Mouse (Mus musculus): ENCODE results near the gene Calr3.

Gene Calr3

GRCm38 (mm10) chr8:72443338-72443993, at the start of gene Calr3, which contains the start of gene 1700030K09Rik:
Calr3 (minus strand) TSS chr8:72443870.
1700030K09Rik (plus strand) TSS chr8:72443880.
- peak; percentile 99 for DNase-seq

- DNase-seq, result no peak
Measured at GRCm38 (mm10) chr8:72493381-72493780, 49.7 kb upstream of the Calr3 start.

- DNase-seq, result peak; percentile 100
Measured at GRCm38 (mm10) chr8:72492622-72493081, 49.0 kb upstream of the Calr3 start.

- peak; percentile 29 for DNase-seq
Measured at GRCm38 (mm10) chr8:72491680-72492621, 48.3 kb upstream of the Calr3 start, which contains the start of gene Slc35e1. Slc35e1 (minus strand) TSS chr8:72492614.

GRCm38 (mm10) chr8:72491017-72491416, 47.3 kb upstream of the Calr3 start:
- no peak for DNase-seq

DNA sequence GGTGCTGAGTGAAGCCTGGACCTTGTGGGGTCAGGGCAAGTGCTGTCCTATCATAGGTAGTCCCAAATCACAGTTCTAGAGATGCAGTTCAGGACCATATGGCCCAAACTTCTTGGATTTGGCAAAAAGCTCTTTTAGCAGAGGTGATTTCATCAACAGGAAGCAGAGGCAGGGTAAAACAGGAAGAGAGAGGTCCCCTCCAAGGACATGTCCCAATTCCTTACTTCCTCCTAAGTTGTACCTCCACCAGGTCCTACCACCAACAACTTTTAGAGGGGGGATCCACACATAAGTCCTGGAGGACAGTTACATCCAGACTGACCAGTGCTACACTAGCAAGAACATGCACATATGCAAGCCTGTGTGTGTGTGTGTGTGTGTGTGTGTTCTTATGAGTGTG, 43.3 kb upstream of the Calr3 start:
- DNase-seq, result no peak

- no peak for DNase-seq
Measured at GRCm38 (mm10) chr8:72485456-72486199, 42.0 kb upstream of the Calr3 start.

DNA sequence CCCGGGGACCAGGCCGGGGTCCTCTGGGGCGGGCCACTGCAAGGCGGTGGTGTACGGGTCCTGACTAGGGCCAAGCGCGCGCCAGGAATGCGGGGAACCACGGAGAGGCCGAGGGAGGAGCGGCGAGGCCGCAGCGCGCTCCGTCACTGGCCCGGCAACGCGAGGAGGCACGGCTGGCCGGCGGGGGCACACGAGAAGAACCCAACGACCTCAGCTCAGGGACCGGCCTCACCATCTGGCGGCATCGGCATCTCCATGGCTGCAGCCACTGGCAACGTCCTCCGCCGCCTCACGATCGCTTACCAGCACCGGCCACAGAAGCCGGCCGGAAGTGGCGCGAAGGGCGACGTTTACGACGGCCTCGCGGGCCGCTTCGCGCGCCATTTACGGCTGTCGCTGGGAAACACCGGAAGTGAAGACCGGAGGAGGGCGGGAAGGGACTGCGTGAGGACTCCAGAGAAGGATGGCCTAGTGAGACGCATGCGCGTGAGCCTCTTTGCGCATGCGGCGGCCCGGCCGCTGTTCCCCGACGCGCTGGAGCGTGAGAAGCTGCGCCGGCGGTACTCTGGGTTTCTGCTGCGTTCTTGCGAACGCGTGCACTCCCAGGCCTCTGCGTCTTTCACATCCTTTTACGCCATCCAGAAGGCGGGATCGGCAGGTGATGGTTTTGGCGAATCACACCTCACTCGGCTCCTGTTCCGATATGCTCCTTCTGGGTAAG, 31.3 kb upstream of the Calr3 start, which contains the start of gene Cherp:
TSS of gene Cherp (minus strand) at position 401 of the 721 bp plus-strand sequence.
- DNase-seq, result peak; percentile 96

DNA sequence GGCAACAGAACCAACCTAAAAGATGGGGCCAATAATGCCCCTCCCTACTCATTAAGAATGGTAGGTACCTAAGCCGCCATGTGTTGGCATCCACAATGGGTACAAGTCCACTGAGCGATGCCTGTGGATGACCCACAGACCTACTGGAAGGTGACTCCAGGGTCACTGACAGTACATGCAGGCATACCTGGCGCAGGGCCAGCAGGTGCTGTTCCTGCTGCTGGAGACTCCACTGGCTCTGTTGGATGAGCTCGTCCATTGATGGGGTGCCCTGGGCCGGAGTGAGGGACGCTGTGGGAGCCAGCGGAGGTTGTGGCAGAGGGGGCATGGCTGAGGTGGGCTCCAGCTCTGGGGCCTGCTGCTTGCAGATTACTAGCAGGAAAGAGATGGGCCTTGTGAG, 27.0 kb upstream of the Calr3 start:
- DNase-seq, result no peak

DNA sequence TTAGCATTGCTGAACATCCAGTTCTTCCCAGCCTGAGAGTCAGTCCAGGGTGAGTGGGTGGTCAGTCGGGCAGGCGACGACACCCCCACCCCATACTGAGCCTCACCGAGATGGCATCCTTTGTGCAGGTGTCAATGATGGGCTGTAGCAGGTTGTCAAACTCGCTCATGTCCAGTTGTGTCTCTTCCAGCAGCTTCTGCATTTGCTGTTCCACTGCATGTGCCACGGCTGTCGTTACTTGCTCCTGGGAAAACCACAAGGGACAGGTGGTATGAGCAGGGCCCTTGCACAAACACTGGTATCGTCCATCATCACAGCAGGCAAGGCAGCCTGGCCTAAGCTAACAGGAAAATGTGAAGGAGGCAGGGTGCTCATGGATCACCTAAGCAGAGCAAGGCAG, 26.3 kb upstream of the Calr3 start:
- no peak for DNase-seq

GRCm38 (mm10) chr8:72469243-72469642, 25.6 kb upstream of the Calr3 start:
- no peak for DNase-seq

DNA sequence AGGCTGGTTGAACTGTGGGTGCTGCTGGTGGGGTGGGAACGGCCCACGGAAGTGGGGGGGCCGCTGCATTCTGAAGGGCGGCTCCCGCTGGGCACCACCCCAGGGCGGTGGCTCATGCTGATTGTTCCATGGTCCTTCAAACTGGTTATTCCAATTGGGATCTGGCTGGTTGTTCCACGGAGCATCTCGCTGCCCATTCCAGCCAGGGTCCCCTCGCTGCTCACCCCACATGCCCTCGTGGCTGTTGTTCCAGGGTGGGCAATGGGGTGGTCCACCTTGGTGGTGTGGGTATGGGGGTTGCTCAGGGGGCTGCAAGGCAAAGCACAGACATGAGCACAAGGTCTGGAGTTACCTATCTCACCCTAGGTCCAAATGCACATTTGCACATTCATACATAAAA, 20.5 kb upstream of the Calr3 start:
- DNase-seq, result no peak

- no peak for DNase-seq
Measured at GRCm38 (mm10) chr8:72459881-72460533, 16.3 kb upstream of the Calr3 start.

DNA sequence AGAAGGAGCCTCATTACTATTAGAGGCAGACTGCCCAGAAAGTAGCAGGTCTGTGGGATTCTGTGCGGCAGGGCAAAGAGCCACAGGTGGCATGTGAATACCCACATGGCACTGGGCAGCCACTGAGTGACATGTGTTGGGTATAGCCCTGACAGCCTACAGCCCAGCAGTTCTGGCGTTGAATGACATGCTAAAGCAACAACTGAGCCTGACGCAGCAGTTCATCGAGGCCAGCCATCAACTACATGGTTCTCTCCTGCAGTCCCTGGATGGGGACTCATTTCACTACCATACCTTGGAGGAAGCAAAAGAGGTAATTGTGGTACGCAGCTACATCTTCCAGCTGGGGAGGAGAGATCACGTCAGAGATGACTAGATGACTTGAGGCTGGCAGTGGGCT, 14.8 kb upstream of the Calr3 start:
- no peak for DNase-seq

GRCm38 (mm10) chr8:72457806-72458205, 14.1 kb upstream of the Calr3 start:
- DNase-seq, result no peak

GRCm38 (mm10) chr8:72455317-72455716, 11.6 kb upstream of the Calr3 start:
- no peak for DNase-seq

GRCm38 (mm10) chr8:72453904-72454303, 10.2 kb upstream of the Calr3 start:
- no peak for DNase-seq

DNA sequence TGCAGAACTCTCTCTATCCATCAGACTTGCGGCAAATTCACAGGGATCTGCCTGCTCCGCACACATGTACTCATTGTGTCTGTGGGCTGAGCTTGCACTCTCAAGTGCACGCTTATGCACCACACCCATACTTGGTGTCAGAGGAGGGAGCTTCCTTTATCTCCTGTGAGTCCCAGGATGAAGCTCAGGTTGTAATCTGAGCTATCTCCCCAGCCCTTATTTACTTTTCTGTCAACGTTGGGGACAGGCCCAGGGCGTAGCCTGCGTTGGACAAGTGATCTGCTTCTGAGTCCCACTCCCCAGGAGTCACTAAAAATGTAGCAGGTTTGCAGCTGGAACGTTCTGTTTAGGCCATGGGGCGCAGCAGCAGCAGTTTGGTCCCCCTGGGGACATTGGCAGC, 7.8 kb upstream of the Calr3 start:
- DNase-seq, result no peak

DNA sequence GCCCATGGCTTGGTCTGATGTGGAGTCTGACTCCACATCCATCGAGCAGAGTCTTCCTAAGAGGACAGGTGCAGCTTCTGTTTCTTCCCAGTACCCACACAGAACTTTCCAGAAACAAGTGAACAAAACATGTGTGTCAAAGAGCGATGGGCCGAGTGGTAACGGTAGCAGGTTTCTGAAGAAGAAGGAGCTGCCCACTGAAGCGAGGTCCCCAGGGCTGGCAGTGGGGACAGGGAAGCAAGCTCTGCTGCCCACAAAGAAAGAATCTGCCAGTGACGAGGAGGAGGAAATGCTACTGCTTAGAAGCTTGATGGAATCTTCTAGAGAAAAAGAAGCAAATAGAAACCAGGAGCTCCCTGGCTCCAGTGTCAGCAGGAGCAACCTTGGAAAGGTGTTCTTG, 1.4 kb upstream of the Calr3 start:
- no peak for DNase-seq

DNA sequence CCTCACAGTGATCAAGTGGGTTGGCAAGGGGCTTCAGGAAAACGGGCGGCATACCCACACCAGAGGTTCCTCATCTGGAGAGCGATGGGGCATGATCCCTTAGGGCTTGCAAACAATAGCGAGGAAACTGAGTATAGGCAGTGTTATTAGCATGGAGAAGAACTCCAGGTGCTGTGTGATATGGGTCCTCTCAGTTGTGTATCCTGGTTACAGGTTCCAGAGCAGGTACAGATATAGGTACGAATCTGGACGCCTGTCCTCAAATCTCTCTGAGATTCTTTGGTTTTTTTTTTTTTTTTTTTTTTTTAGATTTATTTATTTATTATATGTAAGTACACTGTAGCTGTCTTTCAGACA, 302 bp upstream of the Calr3 start:
- DNase-seq, result no peak

DNA sequence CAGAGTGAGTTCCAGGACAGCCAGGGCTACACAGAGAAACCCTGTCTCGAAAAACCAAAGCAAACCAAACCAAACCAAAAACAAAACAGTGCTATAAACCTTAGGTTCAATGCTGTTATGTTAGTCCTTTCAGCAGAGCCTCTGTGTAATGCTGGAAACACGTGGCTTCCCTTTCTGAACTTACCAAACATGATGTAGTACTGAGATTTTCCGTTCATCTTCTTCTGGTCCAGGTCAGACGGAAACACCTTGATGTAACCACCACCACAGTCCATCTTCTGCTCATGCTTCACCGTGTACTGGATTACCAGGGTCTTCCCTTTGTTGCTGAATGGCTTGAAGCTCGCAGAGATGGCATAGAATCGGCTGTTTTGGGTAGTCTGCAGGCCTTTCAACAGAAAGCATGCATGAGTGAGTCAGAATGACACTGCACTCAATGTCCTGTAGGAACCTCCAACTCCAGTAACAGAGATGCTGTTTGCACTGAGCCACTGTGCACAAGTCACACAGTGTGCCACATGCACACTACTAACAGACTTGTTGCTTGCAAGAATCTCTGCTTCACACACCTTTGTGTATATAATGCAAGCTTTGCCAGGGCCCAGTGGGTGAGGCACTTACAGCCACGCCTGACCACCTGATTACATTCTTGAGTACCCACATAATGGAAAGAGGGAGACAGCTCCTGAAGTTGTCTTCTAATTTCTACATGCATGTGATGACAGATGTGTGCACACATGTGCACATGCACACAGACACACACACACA, 5.2 kb downstream of the Calr3 start:
- DNase-seq, result no peak
